Mouse (Mus musculus) kidney, adult 18-20 months (tissue): Measurements from ENCODE around the gene Btbd35f1.
"Not testable (repeated sequence)": the region's sequence is repeated elsewhere in the genome, so short reads cannot be mapped to it uniquely, and the experiment has no call there.

Source experiments
- DNase-seq: peaks from one replicate; pipeline ENCODE4 v3.0.0; 2021

Gene Btbd35f1

GRCm38 (mm10) chrX:32559755-32560154 is at the start of gene Btbd35f1:
Btbd35f1 (plus strand) TSS chrX:32560055.
- not testable (repeated sequence) for DNase-seq

DNA sequence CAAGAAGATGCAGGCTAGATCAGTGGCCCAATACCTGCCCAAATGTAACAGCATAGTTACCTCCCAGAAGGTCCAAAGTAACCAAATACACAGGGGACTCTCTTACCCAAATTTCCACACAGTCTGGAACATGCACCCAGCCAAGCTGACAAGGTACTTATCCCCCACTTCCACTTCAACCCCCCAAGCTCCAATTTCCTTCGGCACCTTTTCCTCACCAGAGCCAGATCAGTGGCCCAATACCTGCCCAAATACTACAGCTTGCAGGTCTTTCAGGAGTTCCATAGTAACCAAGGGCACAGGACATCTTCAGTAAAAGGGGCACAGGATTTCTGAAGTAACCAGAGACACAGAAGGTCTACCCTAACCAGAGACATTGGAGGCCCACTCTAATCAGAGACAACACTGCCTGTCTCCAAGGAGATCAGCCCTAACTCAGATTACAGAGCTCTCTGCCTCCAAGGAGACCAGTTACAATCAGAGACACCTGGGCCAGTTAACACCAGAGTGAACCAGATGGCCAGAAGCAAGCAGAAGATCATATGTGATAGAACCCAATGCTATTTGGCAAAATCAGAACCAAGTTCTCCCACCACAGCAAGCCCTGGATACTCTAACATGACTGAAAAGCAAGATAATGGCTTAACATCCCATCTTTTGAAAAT is 31.2 kb downstream of the Btbd35f1 start:
- not testable (repeated sequence) for DNase-seq

DNA sequence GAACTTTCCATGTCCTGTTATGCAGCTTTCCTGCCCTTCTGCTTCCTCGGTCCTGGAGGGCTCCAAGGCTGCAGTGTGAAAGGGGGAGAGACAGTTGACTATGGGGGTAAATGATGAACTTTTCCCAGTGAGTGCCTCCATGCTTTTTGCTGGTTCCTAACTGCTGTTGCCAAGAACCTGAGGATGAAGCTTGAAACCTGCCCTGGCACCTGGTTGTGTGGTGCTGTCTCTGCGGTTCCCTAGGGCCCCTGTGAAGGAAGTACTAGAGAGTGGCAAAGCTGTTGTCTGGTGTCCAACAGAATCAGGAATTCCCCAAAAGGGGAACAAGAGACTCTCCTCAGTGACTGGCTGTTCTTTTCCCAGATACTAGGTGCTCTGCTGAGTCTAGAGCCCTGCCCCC is 41.2 kb downstream of the Btbd35f1 start:
- not testable (repeated sequence) for DNase-seq

DNA sequence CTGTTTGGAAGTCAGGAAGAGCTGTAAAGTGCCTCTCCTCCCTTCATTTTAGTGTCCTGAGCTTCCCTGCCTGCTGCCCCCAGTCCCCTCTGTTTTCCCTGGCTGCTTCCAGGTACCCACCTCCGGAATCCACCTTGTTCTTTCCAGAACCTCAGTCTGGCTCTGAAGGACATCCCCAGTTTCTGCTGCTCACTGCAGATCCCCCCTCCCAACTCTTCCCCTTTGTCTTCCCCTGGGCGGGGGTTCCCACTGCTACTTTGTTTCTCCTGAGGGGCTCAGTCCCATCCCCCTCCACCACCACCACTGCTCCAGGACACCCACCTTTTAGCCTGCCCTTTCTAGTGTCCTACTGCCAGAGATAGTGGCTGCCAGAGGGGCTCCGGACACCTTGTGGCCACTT is 41.6 kb downstream of the Btbd35f1 start:
- DNase-seq: not testable (repeated sequence)
